Mouse (Mus musculus) kidney, embryonic 14.5 days (tissue): ENCODE data around the gene Senp5. TPM values are rescaled to one million over a fixed set of nuclear protein-coding genes. Genes with fewer than 3 reads are reported as not detected.

Experiments
- ATAC-seq: fragments of 200-750 bp; cut with Nextera tagmentation; 2 replicates; pipeline ENCODE4 v1.8.0; 2017; ENCODE audit warnings: moderate number of reproducible peaks, mild to moderate bottlenecking, moderate TSS enrichment, moderate library complexity; ENCODE audit not compliant: low FRiP score, low TSS enrichment
- H3K27ac ChIP-seq: fragments of 300-500 bp; sonication (generic); 2 replicates; pipeline ENCODE4 v1.5.1; 2014; ENCODE audit warnings: low read depth, mild to moderate bottlenecking, low read length, moderate library complexity, mixed read lengths
- H3K27me3 ChIP-seq: fragments of 300-500 bp; sonication (generic); 2 replicates; pipeline ENCODE4 v1.6.1; 2014; ENCODE audit warnings: mild to moderate bottlenecking, low read length; ENCODE audit not compliant: control insufficient read depth, insufficient read depth
- H3K36me3 ChIP-seq: fragments of 300-500 bp; sonication (generic); 2 replicates; pipeline ENCODE4 v1.6.1; 2014; ENCODE audit warnings: low read length, mixed read lengths; ENCODE audit not compliant: control insufficient read depth, insufficient read depth
- H3K4me1 ChIP-seq: fragments of 300-500 bp; sonication (generic); 2 replicates; pipeline ENCODE4 v1.6.1; 2014; ENCODE audit warnings: low read length, mixed read lengths; ENCODE audit not compliant: control insufficient read depth, insufficient read depth
- H3K4me2 ChIP-seq: fragments of 300-500 bp; sonication (generic); replicated peaks from 2 replicates; pipeline ENCODE4 v1.6.1; 2014; ENCODE audit warnings: low read depth, mild to moderate bottlenecking, low read length
- H3K4me3 ChIP-seq: fragments of 300-500 bp; sonication (generic); 2 replicates; pipeline ENCODE4 v1.5.1; 2014; ENCODE audit warnings: mild to moderate bottlenecking, low read length
- H3K9ac ChIP-seq: fragments of 300-500 bp; sonication (generic); 2 replicates; pipeline ENCODE4 v1.6.1; 2014; ENCODE audit warnings: low read depth, mild to moderate bottlenecking, low read length, moderate library complexity
- H3K9me3 ChIP-seq: fragments of 300-500 bp; sonication (generic); 2 replicates; pipeline ENCODE4 v1.6.1; 2016; ENCODE audit warnings: low read length; ENCODE audit not compliant: control insufficient read depth
- WGBS: fragments of 180-500 bp; shearing (Covaris S2); extraction: QIAGEN DNeasy Blood & Tissue Kit; methylation state at CpG from one replicate; pipeline ENCODE4 v1.1.7; 2014; 5-methylcytosine and 5-hydroxymethylcytosine counted together
- microRNA-seq: library from miRNA; unstranded; fragments of <30 nt; microRNA quantifications from one replicate; pipeline ENCODE4, GENCODE M21; 2016
- polyA plus RNA-seq: library from polyadenylated mRNA; unstranded; fragments of >200 nt; fragmentation: Nextera tagmentation; extraction: Ambion mirVana; gene quantifications from 2 replicates; pipeline ENCODE4 v1.2.1, GENCODE M21; 2014

Gene Senp5
- polyA plus RNA-seq, 1 experiment from 2014 or later, result 11.6 TPM

DNA sequence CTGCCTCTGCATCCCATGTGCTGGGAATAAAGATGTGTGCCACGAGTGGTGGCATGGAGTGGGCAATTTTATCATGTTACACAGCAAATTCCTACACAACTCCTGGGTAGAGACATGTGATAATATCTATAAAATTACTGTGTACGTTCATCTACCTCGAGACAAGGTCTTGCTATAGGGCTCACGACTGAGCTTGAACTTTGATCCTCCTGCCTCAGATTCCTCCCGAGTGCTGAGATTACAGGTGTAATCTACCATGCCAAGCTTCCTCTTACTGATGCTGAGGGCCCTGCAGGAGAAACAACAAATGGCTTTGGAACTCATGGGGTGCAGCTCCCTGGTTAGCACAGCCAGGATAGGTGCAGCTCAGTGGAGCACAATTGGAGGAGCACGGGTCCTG is 78.7 kb downstream of the Senp5 start:
- no peaks in the 10 kb centered on the region for H3K4me1 ChIP-seq
- WGBS, result 78% methylated on average over 6 of the region's 6 CpGs
- no peaks in the 10 kb centered on the region for H3K36me3 ChIP-seq
- no peak for ATAC-seq
- no peaks in the 10 kb centered on the region for H3K9me3 ChIP-seq
- no peak overlapping the region for H3K4me3 ChIP-seq
- H3K9ac ChIP-seq, result no peak overlapping the region
- no peaks in the 10 kb centered on the region for H3K27me3 ChIP-seq
- no peak overlapping the region for H3K27ac ChIP-seq
- no peak overlapping the region for H3K4me2 ChIP-seq

- ATAC-seq, result peak; percentile 22; the same call in 1 of the 2 replicates
These were observed 84.8 kb downstream of the Senp5 start for GRCm38 (mm10) chr16:31918248-31918724.

GRCm38 (mm10) chr16:31917776-31918175 is 85.3 kb downstream of the Senp5 start:
- ATAC-seq, result 0 out of 2 replicates have a peak, but pooled peaks have one; percentile 26
- Histone ChIP-seq H3K4me3 (no peak overlapping the region), H3K27ac (no peak overlapping the region), H3K9me3 (no peaks in the 10 kb centered on the region), H3K4me2 (peak overlapping the region; percentile 36; the same call in 1 of the 2 replicates), H3K27me3 (no peaks in the 10 kb centered on the region), H3K36me3 (no peaks in the 10 kb centered on the region), H3K9ac (0 out of 2 replicates have a peak overlapping the region, but pooled peaks have one; percentile 20), H3K4me1 (no peaks in the 10 kb centered on the region)
- 65% methylated on average over 11 of the region's 11 CpGs for WGBS

More at GRCm38 (mm10) chr16:31918248-31918724, 84.8 kb downstream of the Senp5 start:
- Histone ChIP-seq H3K27ac (no peak overlapping the region), H3K9me3 (no peaks in the 10 kb centered on the region), H3K9ac (0 out of 2 replicates have a peak overlapping the region, but pooled peaks have one; percentile 20), H3K36me3 (no peaks in the 10 kb centered on the region), H3K4me3 (0 out of 2 replicates have a peak overlapping the region, but pooled peaks have one; percentile 13), H3K4me1 (no peaks in the 10 kb centered on the region), H3K4me2 (peak overlapping the region; percentile 36), H3K27me3 (no peaks in the 10 kb centered on the region)
- 4% methylated on average over 14 of the region's 14 CpGs for WGBS

DNA sequence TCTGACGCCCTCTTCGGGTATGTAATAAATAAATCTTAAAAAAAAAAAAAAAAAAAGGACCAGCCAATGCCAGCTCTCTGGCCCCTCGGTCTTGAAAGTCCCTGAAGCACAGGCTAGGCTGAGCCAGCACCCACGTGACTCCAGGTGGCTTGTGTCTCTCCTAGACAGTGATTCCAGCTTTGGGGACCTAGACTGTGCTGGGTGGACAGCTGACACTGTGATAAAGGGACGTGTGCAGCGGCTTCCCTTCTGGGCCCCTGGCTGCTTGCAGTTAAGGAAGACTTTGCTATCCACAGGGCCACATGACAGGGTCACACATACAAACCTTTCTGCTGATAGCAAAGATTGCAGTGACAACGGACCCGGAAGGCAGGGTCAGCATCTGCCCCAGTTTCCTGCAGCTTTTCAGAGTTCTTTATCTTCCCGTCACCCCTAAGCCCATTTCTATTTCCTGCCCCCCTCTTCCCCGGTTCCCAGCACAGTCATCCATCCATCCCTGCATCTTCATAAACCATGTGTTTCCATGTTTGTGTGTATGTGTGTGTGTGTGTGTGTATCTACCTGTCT is 92.7 kb downstream of the Senp5 start:
- no peaks in the 10 kb centered on the region for H3K36me3 ChIP-seq
- H3K27ac ChIP-seq, result no peak overlapping the region
- no peak overlapping the region for H3K9ac ChIP-seq
- H3K27me3 ChIP-seq, result no peaks in the 10 kb centered on the region
- no peaks in the 10 kb centered on the region for H3K9me3 ChIP-seq
- no peak overlapping the region for H3K4me3 ChIP-seq
- H3K4me1 ChIP-seq, result peaks cover 12% of the 10 kb centered on the region; the same call in 1 of the 2 replicates
- H3K4me2 ChIP-seq, result no peak overlapping the region
- 56% methylated on average over 10 of the region's 10 CpGs for WGBS
- ATAC-seq, result no peak

Small RNA genes lying within 50 kb of the gene (microRNA-seq; reads per million reads assigned to microRNA genes)
- gene Gm26269, result not detected

Other genes starting within 250 kb of the Senp5 start
- gene Meltf, start 124.5 kb downstream of the Senp5 start, polyA plus RNA-seq, result 0.10 TPM in 1 of 2 replicates, not detected in the other
- 0.27 and 0.97 TPM in 2 replicates for gene Pigz, start 69.4 kb downstream of the Senp5 start, polyA plus RNA-seq
- 96.4 and 99.1 TPM in 2 replicates for gene 0610012G03Rik, start 54.8 kb downstream of the Senp5 start, polyA plus RNA-seq
- 117 and 123 TPM in 2 replicates for gene Ncbp2, start 54.8 kb downstream of the Senp5 start, polyA plus RNA-seq
- gene Pak2, start 76.1 kb upstream of the Senp5 start, polyA plus RNA-seq, result 30.3 and 42.0 TPM in 2 replicates
- 147 and 155 TPM in 2 replicates for gene Pigx, start 96.5 kb upstream of the Senp5 start, polyA plus RNA-seq
- 39.7 and 43.8 TPM in 2 replicates for gene Cep19, start 96.5 kb upstream of the Senp5 start, polyA plus RNA-seq
- 14.4 and 18.7 TPM in 2 replicates for gene Nrros, start 162.3 kb upstream of the Senp5 start, polyA plus RNA-seq
- not detected in 2 replicates for gene Bex6, start 176.5 kb upstream of the Senp5 start, polyA plus RNA-seq
- gene Fbxo45, start 243.9 kb upstream of the Senp5 start, polyA plus RNA-seq, result 10.8 and 14.5 TPM in 2 replicates
- gene Wdr53, start 243.9 kb upstream of the Senp5 start, polyA plus RNA-seq, result 17.7 and 22.4 TPM in 2 replicates